Mouse (Mus musculus): ENCODE measurements around the gene Mrpl16. TPM values are rescaled to one million over a fixed set of nuclear protein-coding genes. Genes with fewer than 3 reads are reported as not detected.

Gene Mrpl16
- polyA plus RNA-seq, 2 experiments: 27.7 to 43.9 TPM

DNA sequence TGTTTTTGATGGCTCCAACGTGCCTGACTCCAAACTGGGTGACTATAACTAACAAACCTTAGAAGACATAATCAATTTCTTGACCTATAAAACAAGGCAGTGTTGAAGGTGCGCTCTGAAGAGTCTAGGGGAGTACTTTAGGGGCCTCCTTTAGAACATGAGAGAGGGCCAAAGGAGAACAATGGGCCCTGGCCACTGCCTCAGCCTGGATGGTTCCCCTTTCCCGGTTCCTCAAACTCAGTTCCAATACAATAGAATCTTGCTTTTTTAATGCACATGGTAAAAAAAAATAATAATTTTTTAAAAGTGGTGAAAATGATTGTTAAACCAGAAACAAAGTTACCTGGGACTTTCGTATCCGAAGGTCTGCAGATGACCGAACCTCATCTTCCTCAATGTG, 17.6 kb downstream of the Mrpl16 start:
- no peak overlapping the region for H3K4me2 ChIP-seq (ENCODE audit: low read depth)
- H3K36me3 ChIP-seq (replicated peaks; ENCODE audit: control insufficient read depth, insufficient read depth, low read depth): no peaks in the 10 kb centered on the region
- TF ChIP-seq CTCF (IDR thresholded peaks at IDR 0.05; ENCODE audit: low read depth) (no peak), EP300 (IDR thresholded peaks at IDR 0.05; ENCODE audit: low read depth) (no peak)
- H3K27me3 ChIP-seq (ENCODE audit: control insufficient read depth, insufficient read depth, low read length): no peaks in the 10 kb centered on the region
- no peaks in the 10 kb centered on the region for H3K9me3 ChIP-seq (ENCODE audit: control insufficient read depth, low read length)
- no peak overlapping the region for H3K4me3 ChIP-seq (ENCODE audit: insufficient read depth in 1 of 2, low read depth in 2 of 2, low read length in 2 of 2)
- no peak overlapping the region for H3K9ac ChIP-seq (replicated peaks)
- 78% methylated on average over 6 of the region's 6 CpGs for WGBS (ENCODE audit: insufficient replicate concordance)
- DNase-seq (ENCODE audit: low read depth in 3 of 3, low spot score in 3 of 3) (no peak), ATAC-seq (ENCODE audit: insufficient read depth) (no peak)
- no peaks in the 10 kb centered on the region for H3K4me1 ChIP-seq (replicated peaks; ENCODE audit: control insufficient read depth in 2 of 2, insufficient read depth in 2 of 2, low read length in 1 of 2)
- no peak overlapping the region for H3K27ac ChIP-seq

DNA sequence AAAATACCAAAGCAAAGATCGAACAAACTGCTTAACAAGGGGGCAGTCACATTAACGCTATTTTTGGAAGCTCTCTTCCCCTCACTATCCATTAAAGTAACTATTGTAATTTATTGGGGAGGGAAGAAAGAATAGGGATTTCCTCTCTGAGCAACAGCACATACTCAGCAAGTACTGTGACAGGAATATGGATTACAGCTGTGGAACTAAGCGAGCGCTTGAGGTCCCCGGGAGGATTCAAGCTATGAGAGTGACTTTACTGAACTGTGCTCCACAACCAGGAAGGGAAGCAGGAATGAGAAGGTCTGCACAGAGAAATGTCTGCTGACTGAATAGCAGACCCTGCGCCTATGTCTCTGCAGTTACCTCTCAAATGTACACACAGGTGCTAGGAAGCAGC, 18.7 kb downstream of the Mrpl16 start:
- Histone ChIP-seq H3K27me3 (ENCODE audit: control insufficient read depth, insufficient read depth, low read length) (no peaks in the 10 kb centered on the region), H3K4me1 (replicated peaks; ENCODE audit: control insufficient read depth in 2 of 2, insufficient read depth in 2 of 2, low read length in 1 of 2) (no peaks in the 10 kb centered on the region), H3K9ac (replicated peaks) (no peak overlapping the region), H3K4me2 (ENCODE audit: low read depth) (no peak overlapping the region), H3K9me3 (ENCODE audit: control insufficient read depth, low read length) (no peaks in the 10 kb centered on the region), H3K4me3 (ENCODE audit: insufficient read depth in 1 of 2, low read depth in 2 of 2, low read length in 2 of 2) (no peak overlapping the region), H3K36me3 (replicated peaks; ENCODE audit: control insufficient read depth, insufficient read depth, low read depth) (no peaks in the 10 kb centered on the region), H3K27ac (no peak overlapping the region)
- DNase-seq (ENCODE audit: low read depth in 3 of 3, low spot score in 3 of 3) (no peak), ATAC-seq (ENCODE audit: insufficient read depth) (no peak)
- WGBS (ENCODE audit: insufficient replicate concordance): 79% methylated on average over 6 of the region's 6 CpGs
- TF ChIP-seq CTCF (IDR thresholded peaks at IDR 0.05; ENCODE audit: low read depth) (no peak), EP300 (IDR thresholded peaks at IDR 0.05; ENCODE audit: low read depth) (no peak)

DNA sequence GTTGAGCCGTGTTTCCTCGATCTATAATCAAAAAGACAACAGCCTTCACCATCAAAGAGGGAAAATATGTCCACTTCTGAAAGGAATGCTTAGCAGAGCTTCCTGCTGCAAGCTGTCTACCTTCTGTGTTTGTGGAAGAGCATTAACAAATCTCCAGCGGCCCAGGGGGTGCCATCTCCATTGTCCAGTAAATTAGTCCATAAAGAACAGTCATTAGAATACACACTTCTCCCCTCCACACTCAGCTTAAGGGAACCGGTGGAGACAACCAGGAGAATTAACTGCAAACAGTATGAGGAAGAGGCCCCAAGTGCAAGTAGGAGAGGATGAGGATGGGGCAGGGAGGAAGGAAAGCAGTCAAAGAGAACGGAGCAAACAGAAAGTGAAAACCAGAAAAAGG, 21.6 kb downstream of the Mrpl16 start:
- Histone ChIP-seq H3K27ac (no peak overlapping the region), H3K4me3 (ENCODE audit: insufficient read depth in 1 of 2, low read depth in 2 of 2, low read length in 2 of 2) (no peak overlapping the region), H3K27me3 (ENCODE audit: control insufficient read depth, insufficient read depth, low read length) (no peaks in the 10 kb centered on the region), H3K9me3 (ENCODE audit: control insufficient read depth, low read length) (no peaks in the 10 kb centered on the region), H3K4me2 (ENCODE audit: low read depth) (no peak overlapping the region), H3K36me3 (replicated peaks; ENCODE audit: control insufficient read depth, insufficient read depth, low read depth) (no peaks in the 10 kb centered on the region), H3K4me1 (replicated peaks; ENCODE audit: control insufficient read depth in 2 of 2, insufficient read depth in 2 of 2, low read length in 1 of 2) (no peaks in the 10 kb centered on the region), H3K9ac (replicated peaks) (no peak overlapping the region)
- TF ChIP-seq CTCF (IDR thresholded peaks at IDR 0.05; ENCODE audit: low read depth) (no peak), EP300 (IDR thresholded peaks at IDR 0.05; ENCODE audit: low read depth) (no peak)
- DNase-seq (ENCODE audit: low read depth in 3 of 3, low spot score in 3 of 3) (no peak), ATAC-seq (ENCODE audit: insufficient read depth) (no peak)
- 37% methylated on average over 5 of the region's 5 CpGs for WGBS (ENCODE audit: insufficient replicate concordance)

DNA sequence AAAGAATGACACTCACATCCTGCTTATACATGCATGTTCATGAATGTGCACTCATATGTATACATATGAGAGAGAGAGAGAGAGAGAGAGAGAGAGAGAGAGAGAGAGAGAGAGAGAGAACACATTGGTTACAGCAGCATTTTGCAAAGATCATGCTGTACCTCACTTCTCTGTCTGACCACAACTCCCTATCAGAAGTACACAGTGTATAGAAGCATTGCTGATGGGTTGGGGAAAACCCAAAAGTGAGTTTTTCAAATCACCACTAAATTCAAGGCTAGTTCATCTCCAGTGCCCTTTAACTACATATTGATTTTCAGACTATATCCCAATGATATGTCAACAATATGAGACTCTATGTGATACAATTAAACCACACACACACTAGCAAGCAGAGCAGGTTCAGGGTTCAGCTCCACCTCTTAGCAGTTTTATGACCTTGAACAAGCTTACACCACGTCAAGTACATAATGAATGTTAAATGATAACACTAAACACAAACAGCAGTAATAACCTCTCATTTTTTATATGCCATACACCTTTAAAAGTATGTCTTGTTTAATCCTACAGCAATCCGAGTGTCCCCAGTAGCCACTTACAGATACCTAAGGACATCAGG, 23.7 kb downstream of the Mrpl16 start:
- no peak for ATAC-seq (ENCODE audit: insufficient read depth)
- no peak for DNase-seq (ENCODE audit: low read depth in 3 of 3, low spot score in 3 of 3)
- TF ChIP-seq CTCF (IDR thresholded peaks at IDR 0.05; ENCODE audit: low read depth) (no peak), EP300 (IDR thresholded peaks at IDR 0.05; ENCODE audit: low read depth) (no peak)
- H3K4me2 ChIP-seq (ENCODE audit: low read depth): no peak overlapping the region
- no peaks in the 10 kb centered on the region for H3K9me3 ChIP-seq (ENCODE audit: control insufficient read depth, low read length)
- no peaks in the 10 kb centered on the region for H3K36me3 ChIP-seq (replicated peaks; ENCODE audit: control insufficient read depth, insufficient read depth, low read depth)
- no peak overlapping the region for H3K9ac ChIP-seq (replicated peaks)
- no peaks in the 10 kb centered on the region for H3K27me3 ChIP-seq (ENCODE audit: control insufficient read depth, insufficient read depth, low read length)
- WGBS (ENCODE audit: insufficient replicate concordance): 60% methylated on average over 2 of the region's 2 CpGs
- H3K4me3 ChIP-seq (ENCODE audit: insufficient read depth in 1 of 2, low read depth in 2 of 2, low read length in 2 of 2): no peak overlapping the region
- no peaks in the 10 kb centered on the region for H3K4me1 ChIP-seq (replicated peaks; ENCODE audit: control insufficient read depth in 2 of 2, insufficient read depth in 2 of 2, low read length in 1 of 2)
- H3K27ac ChIP-seq: no peak overlapping the region

DNA sequence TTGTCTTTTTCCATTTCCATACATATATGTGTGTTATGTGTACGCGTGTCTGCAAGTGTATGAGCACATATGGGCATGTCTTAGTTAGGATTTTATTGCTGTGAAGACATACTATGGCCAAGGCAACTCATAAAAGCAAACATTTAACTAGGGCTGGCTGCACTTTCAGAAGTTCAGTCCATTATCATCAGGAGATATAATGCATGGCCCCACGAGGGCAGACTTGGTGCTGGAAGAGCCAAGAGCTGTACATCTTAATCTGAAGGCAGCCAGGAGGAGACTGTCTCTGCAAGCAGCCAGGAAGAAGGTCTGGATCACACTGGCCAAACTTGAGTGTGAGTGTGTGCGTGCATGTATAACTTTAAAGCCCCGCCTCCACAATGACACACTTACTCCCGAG, 24.3 kb downstream of the Mrpl16 start:
- Histone ChIP-seq H3K27me3 (ENCODE audit: control insufficient read depth, insufficient read depth, low read length) (no peaks in the 10 kb centered on the region), H3K4me3 (ENCODE audit: insufficient read depth in 1 of 2, low read depth in 2 of 2, low read length in 2 of 2) (no peak overlapping the region), H3K9ac (replicated peaks) (no peak overlapping the region), H3K4me1 (replicated peaks; ENCODE audit: control insufficient read depth in 2 of 2, insufficient read depth in 2 of 2, low read length in 1 of 2) (no peaks in the 10 kb centered on the region), H3K36me3 (replicated peaks; ENCODE audit: control insufficient read depth, insufficient read depth, low read depth) (no peaks in the 10 kb centered on the region), H3K27ac (no peak overlapping the region), H3K4me2 (ENCODE audit: low read depth) (no peak overlapping the region), H3K9me3 (ENCODE audit: control insufficient read depth, low read length) (no peaks in the 10 kb centered on the region)
- DNase-seq (ENCODE audit: low read depth in 3 of 3, low spot score in 3 of 3) (no peak), ATAC-seq (ENCODE audit: insufficient read depth) (no peak)
- TF ChIP-seq EP300 (IDR thresholded peaks at IDR 0.05; ENCODE audit: low read depth): no peak
- TF ChIP-seq CTCF (IDR thresholded peaks at IDR 0.05; ENCODE audit: low read depth): no peak
- 57% methylated on average over 6 of the region's 6 CpGs for WGBS (ENCODE audit: insufficient replicate concordance)
